Mouse (Mus musculus) intestine, embryonic 14.5 days (tissue): ENCODE results near the gene Nhlrc3. TPM values are rescaled to one million over a fixed set of nuclear protein-coding genes. Genes with fewer than 3 reads are reported as not detected.

ENCODE experiments used
- ATAC-seq: fragments of 200-750 bp; cut with Nextera tagmentation; replicated peaks from 2 replicates; pipeline ENCODE4 v1.8.0; 2017; ENCODE audit warnings: low read depth, moderate number of reproducible peaks, moderate TSS enrichment, moderate library complexity; ENCODE audit not compliant: low FRiP score, low TSS enrichment
- DNase-seq: peaks from one replicate; pipeline ENCODE4 v3.0.0-alpha.2; 2018; ENCODE audit warnings: low spot score
- H3K27ac ChIP-seq: fragments of 300-500 bp; sonication (generic); 2 replicates; pipeline ENCODE4 v1.5.1; 2014; ENCODE audit warnings: low read depth, mild to moderate bottlenecking, control low read depth
- H3K27me3 ChIP-seq: fragments of 300-500 bp; sonication (generic); replicated peaks from 2 replicates; pipeline ENCODE4 v1.6.1; 2014; ENCODE audit warnings: low read length, control low read depth; ENCODE audit not compliant: control insufficient read depth, insufficient read depth
- H3K36me3 ChIP-seq: fragments of 300-500 bp; sonication (generic); 2 replicates; pipeline ENCODE4 v1.6.1; 2014; ENCODE audit warnings: low read length, control low read depth; ENCODE audit not compliant: control insufficient read depth, insufficient read depth
- H3K4me1 ChIP-seq: fragments of 300-500 bp; sonication (generic); replicated peaks from 2 replicates; pipeline ENCODE4 v1.6.1; 2014; ENCODE audit warnings: low read length, control low read depth, mixed read lengths; ENCODE audit not compliant: control insufficient read depth, insufficient read depth
- H3K4me2 ChIP-seq: fragments of 300-500 bp; sonication (generic); 2 replicates; pipeline ENCODE4 v1.6.1; 2014; ENCODE audit warnings: low read length
- H3K4me3 ChIP-seq: fragments of 300-500 bp; sonication (generic); 2 replicates; pipeline ENCODE4 v1.5.1; 2014; ENCODE audit warnings: low read depth, low read length, control low read depth, mixed read lengths
- H3K9ac ChIP-seq: fragments of 300-500 bp; sonication (generic); 2 replicates; pipeline ENCODE4 v1.6.1; 2014; ENCODE audit warnings: mild to moderate bottlenecking, low read length
- H3K9me3 ChIP-seq: fragments of 300-500 bp; sonication (generic); 2 replicates; pipeline ENCODE4 v1.6.1; 2016; ENCODE audit warnings: low read length, control low read depth; ENCODE audit not compliant: control insufficient read depth
- WGBS: fragments of 180-500 bp; shearing (Covaris S2); extraction: QIAGEN DNeasy Blood & Tissue Kit; methylation state at CpG from one replicate; pipeline ENCODE4 v1.1.7; 2014; 5-methylcytosine and 5-hydroxymethylcytosine counted together
- polyA plus RNA-seq: library from polyadenylated mRNA; unstranded; fragments of >200 nt; fragmentation: Nextera tagmentation; extraction: Ambion mirVana; gene quantifications from 2 replicates; pipeline ENCODE4 v1.2.1, GENCODE M21; 2014

The Nhlrc3 gene
- polyA plus RNA-seq, 1 experiment from 2014 or later: 12.1 TPM

DNA sequence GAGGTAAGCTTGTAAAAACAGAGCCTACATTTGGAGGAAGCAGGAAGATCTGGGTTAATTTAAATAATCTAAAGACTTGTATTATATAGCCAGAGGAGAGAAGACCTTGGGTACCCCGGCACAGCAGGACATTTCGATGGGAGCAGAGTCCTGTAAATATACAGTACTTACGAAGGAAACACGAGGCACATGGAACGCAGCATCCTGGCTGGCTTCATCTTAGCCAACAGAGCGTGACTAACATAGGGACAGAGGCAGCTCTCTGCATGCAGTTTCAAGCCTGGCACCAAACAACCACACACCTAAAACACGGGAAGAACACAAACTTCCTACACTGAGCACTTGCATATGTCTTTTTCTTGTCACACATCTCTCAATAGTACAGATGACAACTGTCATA lies 45.4 kb downstream of the Nhlrc3 start:
- Histone ChIP-seq H3K27ac (no peak overlapping the region), H3K9ac (no peak overlapping the region), H3K4me2 (no peak overlapping the region), H3K9me3 (no peaks in the 10 kb centered on the region), H3K36me3 (no peaks in the 10 kb centered on the region), H3K27me3 (no peaks in the 10 kb centered on the region), H3K4me3 (no peak overlapping the region), H3K4me1 (0 out of 2 replicates have a peak, but pooled peaks cover 5% of the 10 kb centered on the region)
- WGBS: 85% methylated on average over 7 of the region's 7 CpGs
- DNase-seq (no peak), ATAC-seq (no peak)

DNA sequence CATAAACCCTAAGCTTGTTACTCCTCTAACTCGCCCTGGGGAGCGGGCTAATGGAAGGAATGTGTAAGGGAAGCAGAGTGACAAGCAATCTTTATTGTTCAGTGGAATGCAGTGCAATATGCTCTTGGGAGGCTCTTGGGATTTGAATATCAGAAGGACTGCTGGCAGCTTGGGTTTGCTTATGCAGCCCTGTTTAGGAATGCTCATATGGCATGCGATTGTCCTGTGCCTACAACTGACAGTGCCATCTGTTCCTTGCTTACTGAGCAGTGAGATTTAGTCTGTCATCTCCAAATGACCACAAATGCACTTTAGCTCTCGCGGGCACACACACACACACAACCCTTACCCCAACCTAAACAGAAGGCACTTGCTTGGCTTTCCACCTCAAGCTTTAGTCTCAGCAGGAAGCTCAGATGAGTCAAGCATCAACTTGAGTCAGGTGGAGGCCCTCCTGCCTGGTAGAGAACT lies 47.1 kb downstream of the Nhlrc3 start:
- Histone ChIP-seq H3K4me1 (0 out of 2 replicates have a peak, but pooled peaks cover 5% of the 10 kb centered on the region), H3K9ac (no peak overlapping the region), H3K4me3 (no peak overlapping the region), H3K27ac (no peak overlapping the region), H3K4me2 (no peak overlapping the region), H3K9me3 (no peaks in the 10 kb centered on the region), H3K27me3 (no peaks in the 10 kb centered on the region), H3K36me3 (no peaks in the 10 kb centered on the region)
- DNase-seq (no peak), ATAC-seq (no peak)
- 49% methylated on average over 5 of the region's 5 CpGs for WGBS

DNA sequence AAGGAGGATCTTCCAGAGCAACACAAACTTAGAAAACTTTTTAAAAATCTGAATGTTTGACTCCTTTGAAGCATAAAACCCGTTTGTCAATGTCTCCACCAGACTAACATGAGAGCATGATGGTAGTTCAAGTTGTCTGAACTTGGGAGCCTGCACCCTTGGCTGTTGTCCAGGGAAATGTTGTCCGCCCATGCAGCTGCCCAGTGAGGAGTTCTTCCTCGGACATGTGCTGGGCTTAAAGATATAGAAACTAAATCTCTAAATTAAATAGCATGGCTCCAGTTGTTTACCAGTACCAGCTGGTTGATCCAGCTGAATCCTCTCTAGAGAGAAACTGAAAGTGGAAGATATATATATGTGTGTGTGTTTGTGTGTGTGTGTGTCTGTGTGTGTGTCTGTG lies 49.2 kb downstream of the Nhlrc3 start:
- ATAC-seq (0 out of 2 replicates have a peak, but pooled peaks have one; percentile 36), DNase-seq (no peak)
- WGBS: 31% methylated on average over 3 of the region's 3 CpGs
- no peak overlapping the region for H3K4me2 ChIP-seq
- no peaks in the 10 kb centered on the region for H3K9me3 ChIP-seq
- no peak overlapping the region for H3K9ac ChIP-seq
- no peak overlapping the region for H3K27ac ChIP-seq
- H3K4me1 ChIP-seq: 0 out of 2 replicates have a peak, but pooled peaks cover 5% of the 10 kb centered on the region
- H3K4me3 ChIP-seq: no peak overlapping the region
- no peaks in the 10 kb centered on the region for H3K27me3 ChIP-seq
- no peaks in the 10 kb centered on the region for H3K36me3 ChIP-seq

DNA sequence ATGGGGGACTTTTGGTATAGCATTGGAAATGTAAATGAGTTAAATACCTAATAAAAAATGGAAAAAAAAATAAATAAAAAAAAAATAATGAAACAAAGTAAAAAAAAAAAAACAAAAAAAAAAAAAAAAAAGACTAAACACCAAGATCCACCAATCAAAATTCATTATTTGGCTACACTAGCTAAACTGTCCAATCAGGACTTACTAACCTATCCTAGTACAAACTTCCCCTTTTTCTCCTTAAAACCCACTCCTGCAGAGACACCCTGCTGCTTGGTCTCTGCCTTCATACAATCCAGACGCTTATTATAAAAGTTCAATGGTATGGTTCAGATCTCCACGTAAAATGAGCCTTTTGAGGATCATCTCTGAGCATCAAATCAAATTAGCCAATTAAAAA lies 49.7 kb downstream of the Nhlrc3 start:
- 63% methylated on average over 2 of the region's 2 CpGs for WGBS
- no peak overlapping the region for H3K27ac ChIP-seq
- H3K9ac ChIP-seq: no peak overlapping the region
- no peaks in the 10 kb centered on the region for H3K36me3 ChIP-seq
- no peak overlapping the region for H3K4me2 ChIP-seq
- no peak overlapping the region for H3K4me3 ChIP-seq
- ATAC-seq: no peak
- 0 out of 2 replicates have a peak, but pooled peaks cover 5% of the 10 kb centered on the region for H3K4me1 ChIP-seq
- no peaks in the 10 kb centered on the region for H3K27me3 ChIP-seq
- DNase-seq: no peak
- no peaks in the 10 kb centered on the region for H3K9me3 ChIP-seq

DNA sequence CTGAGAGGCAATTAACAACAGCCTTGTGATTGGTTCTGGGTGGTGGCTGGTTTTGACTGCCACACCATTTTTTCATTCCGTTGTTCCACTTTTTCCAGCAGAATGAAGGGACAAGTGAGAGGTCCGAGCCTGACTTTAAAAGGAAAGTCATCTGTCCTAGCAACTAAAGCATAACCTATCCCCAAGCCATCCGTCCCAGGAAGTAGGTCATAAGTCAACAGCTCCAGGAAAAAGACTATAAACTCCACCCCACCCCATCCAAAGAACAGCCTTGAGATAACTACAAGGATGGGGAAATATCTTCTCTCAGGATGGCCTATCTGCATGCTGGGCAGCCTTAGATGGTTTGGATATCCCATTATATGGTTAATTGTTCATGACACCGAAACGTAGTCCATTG lies 50.9 kb downstream of the Nhlrc3 start:
- H3K36me3 ChIP-seq: no peaks in the 10 kb centered on the region
- no peaks in the 10 kb centered on the region for H3K27me3 ChIP-seq
- no peak overlapping the region for H3K4me3 ChIP-seq
- H3K4me1 ChIP-seq: 0 out of 2 replicates have a peak, but pooled peaks cover 5% of the 10 kb centered on the region
- H3K9me3 ChIP-seq: no peaks in the 10 kb centered on the region
- 87% methylated on average over 5 of the region's 5 CpGs for WGBS
- no peak for DNase-seq
- ATAC-seq: no peak
- no peak overlapping the region for H3K9ac ChIP-seq
- no peak overlapping the region for H3K27ac ChIP-seq
- no peak overlapping the region for H3K4me2 ChIP-seq

DNA sequence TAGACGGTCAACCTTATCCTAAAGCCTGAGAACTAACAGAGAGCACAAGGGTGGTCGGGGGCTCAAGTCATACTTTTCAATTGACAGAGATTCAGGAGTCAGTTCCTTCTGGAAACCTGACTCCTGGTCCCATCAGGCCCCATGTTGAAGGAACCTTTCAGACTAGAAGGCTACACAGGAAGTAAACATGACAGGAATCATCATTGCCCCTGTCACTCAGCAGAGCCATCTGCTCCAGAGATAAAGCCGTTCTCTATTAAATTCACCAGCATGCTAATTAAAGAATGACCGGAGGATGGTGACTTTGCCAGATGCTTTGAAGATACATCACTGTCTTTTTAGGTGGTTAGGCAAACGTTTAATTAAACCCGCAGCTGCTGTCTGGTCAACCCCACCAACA lies 53.1 kb downstream of the Nhlrc3 start:
- 70% methylated on average over 6 of the region's 6 CpGs for WGBS
- no peaks in the 10 kb centered on the region for H3K27me3 ChIP-seq
- no peak overlapping the region for H3K9ac ChIP-seq
- DNase-seq (no peak), ATAC-seq (no peak)
- no peak overlapping the region for H3K4me2 ChIP-seq
- H3K27ac ChIP-seq: no peak overlapping the region
- H3K9me3 ChIP-seq: no peaks in the 10 kb centered on the region
- H3K4me3 ChIP-seq: no peak overlapping the region
- 0 out of 2 replicates have a peak, but pooled peaks cover 5% of the 10 kb centered on the region for H3K4me1 ChIP-seq
- H3K36me3 ChIP-seq: no peaks in the 10 kb centered on the region

DNA sequence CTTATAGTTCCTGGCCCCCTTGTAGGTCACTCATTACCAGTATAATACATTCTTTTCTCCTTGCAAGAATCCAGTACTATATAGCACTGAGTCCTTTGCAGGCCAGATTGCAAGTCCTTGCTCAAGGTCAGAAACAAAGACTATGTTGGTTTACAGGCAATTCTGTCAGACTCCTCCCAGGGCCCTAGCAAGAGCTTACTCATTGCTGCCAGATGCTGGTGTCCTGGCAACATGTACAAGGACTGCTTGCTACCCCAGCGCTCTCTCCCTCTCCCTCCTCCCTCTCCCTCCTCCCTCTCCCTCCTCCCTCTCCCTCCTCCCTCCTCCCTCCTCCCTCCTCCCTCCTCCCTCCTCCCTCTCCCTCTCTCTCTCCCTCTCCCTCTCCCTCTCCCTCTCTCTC lies 56.0 kb downstream of the Nhlrc3 start:
- no peaks in the 10 kb centered on the region for H3K27me3 ChIP-seq
- ATAC-seq: no peak
- WGBS: 67% methylated on average over 1 of the region's 1 CpGs

More for the DNA sequence above, 56.0 kb downstream of the Nhlrc3 start:
- Histone ChIP-seq H3K4me1 (no peaks in the 10 kb centered on the region), H3K9ac (no peak overlapping the region), H3K4me3 (no peak overlapping the region), H3K36me3 (no peaks in the 10 kb centered on the region), H3K9me3 (no peaks in the 10 kb centered on the region), H3K4me2 (no peak overlapping the region), H3K27ac (no peak overlapping the region)
- DNase-seq: no peak

Other genes with a start within 250 kb of the Nhlrc3 start
- 18.6 and 19.3 TPM in 2 replicates for gene Proser1, start 334 bp upstream of the Nhlrc3 start, polyA plus RNA-seq
- 0.13 TPM in 1 of 2 replicates, not detected in the other for gene Stoml3, start 25.3 kb upstream of the Nhlrc3 start, polyA plus RNA-seq
- gene Frem2, start 194.0 kb upstream of the Nhlrc3 start, polyA plus RNA-seq: 14.2 and 14.4 TPM in 2 replicates